Mouse (Mus musculus): ENCODE data around the gene Polr2l. TPM values are rescaled to one million over a fixed set of nuclear protein-coding genes. Genes with fewer than 3 reads are reported as not detected.

The Polr2l gene
- polyA plus RNA-seq, 2 experiments: 32.1 to 61.0 TPM

DNA sequence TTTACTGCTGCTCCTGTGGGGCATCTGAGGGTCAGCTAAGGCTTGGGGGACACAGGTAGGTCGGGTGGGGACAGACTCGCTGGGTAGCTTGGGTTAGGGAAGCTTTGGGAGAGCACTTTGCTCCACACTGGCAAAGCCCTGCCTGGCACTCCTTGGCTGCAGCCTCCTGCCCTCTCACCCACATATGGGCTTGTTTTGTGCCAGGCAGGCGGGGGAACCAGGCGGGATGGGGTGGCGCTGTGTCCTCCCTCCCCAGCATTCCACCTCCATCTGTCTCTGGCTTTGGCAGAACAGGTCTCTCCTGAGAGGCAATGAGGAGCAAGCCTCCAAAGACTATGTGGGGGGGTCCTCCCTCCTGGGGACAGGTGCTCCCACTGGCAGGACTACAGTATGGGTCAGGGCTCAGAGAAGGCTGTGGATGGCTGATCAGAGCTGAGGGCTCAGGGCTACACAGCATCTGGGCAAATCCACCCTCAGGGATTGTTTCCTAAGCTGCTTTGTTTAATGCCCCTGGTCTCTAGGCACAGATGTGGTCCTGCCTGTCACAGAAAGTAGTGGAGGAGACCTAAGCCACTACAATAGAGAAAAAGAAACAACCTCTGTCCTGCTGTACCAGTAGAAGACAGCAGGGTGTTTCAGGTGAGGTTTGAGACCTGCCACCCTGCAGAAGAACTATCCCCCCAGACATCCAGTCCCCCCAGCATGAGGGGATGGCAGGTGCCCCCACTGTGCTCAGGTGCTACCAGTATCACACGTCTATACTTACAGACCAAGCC, 42.0 kb downstream of the Polr2l start:
- Histone ChIP-seq H3K4me1 (ENCODE audit: control insufficient read depth, insufficient read depth, low read length) (peaks cover 32% of the 10 kb centered on the region), H3K4me3 (replicated peaks; ENCODE audit: low read length) (no peak overlapping the region), H3K4me2 (replicated peaks; ENCODE audit: low read depth, low read length, severe bottlenecking) (no peak overlapping the region), H3K27ac (replicated peaks; ENCODE audit: low read depth, low read length) (no peak overlapping the region), H3K27me3 (ENCODE audit: control insufficient read depth, insufficient read depth, low read length) (no peaks in the 10 kb centered on the region), H3K36me3 (ENCODE audit: control insufficient read depth, insufficient read depth, low read length) (peaks cover 39% of the 10 kb centered on the region), H3K9me3 (ENCODE audit: control insufficient read depth, low read length) (no peaks in the 10 kb centered on the region), H3K9ac (ENCODE audit: low read depth, low read length, severe bottlenecking) (no peak overlapping the region)
- no peak for TF ChIP-seq POLR2A (IDR thresholded peaks at IDR 0.05; ENCODE audit: borderline replicate concordance, extremely low read depth, insufficient read depth, insufficient read length)
- no peak for ATAC-seq (ENCODE audit: low FRiP score, low read depth)
- no peak for DNase-seq (ENCODE audit: low spot score)
- 93% methylated on average over 6 of the region's 6 CpGs for WGBS

DNA sequence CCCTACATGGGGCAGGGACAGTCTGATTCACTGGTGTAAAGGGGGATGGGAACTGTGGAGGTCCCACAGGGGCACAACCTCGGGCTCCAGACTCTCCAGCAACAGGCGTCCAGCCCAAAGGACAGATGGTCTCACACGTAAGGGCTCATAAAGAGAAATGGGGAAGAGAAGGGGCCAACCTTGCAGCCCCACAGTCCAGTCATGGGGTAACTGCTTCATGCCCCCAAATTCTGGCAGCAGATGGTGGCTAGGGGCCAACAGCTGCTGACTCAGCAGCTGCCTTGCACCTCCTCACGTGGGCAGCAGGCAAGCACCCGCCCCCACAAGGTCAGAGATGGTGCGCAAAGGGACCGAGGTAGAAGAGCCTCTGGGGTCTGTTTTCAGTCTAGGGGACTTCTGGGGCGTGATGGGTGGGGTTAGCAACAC, 42.7 kb downstream of the Polr2l start:
- Histone ChIP-seq H3K9ac (ENCODE audit: low read depth, low read length, severe bottlenecking) (no peak overlapping the region), H3K4me1 (ENCODE audit: control insufficient read depth, insufficient read depth, low read length) (peaks cover 32% of the 10 kb centered on the region), H3K27me3 (ENCODE audit: control insufficient read depth, insufficient read depth, low read length) (no peaks in the 10 kb centered on the region), H3K27ac (replicated peaks; ENCODE audit: low read depth, low read length) (no peak overlapping the region), H3K4me3 (replicated peaks; ENCODE audit: low read length) (no peak overlapping the region), H3K9me3 (ENCODE audit: control insufficient read depth, low read length) (no peaks in the 10 kb centered on the region), H3K36me3 (ENCODE audit: control insufficient read depth, insufficient read depth, low read length) (peaks cover 39% of the 10 kb centered on the region), H3K4me2 (replicated peaks; ENCODE audit: low read depth, low read length, severe bottlenecking) (no peak overlapping the region)
- ATAC-seq (ENCODE audit: low FRiP score, low read depth) (no peak), DNase-seq (ENCODE audit: low spot score) (no peak)
- WGBS: 70% methylated on average over 8 of the region's 8 CpGs
- no peak for TF ChIP-seq POLR2A (IDR thresholded peaks at IDR 0.05; ENCODE audit: borderline replicate concordance, extremely low read depth, insufficient read depth, insufficient read length)

DNA sequence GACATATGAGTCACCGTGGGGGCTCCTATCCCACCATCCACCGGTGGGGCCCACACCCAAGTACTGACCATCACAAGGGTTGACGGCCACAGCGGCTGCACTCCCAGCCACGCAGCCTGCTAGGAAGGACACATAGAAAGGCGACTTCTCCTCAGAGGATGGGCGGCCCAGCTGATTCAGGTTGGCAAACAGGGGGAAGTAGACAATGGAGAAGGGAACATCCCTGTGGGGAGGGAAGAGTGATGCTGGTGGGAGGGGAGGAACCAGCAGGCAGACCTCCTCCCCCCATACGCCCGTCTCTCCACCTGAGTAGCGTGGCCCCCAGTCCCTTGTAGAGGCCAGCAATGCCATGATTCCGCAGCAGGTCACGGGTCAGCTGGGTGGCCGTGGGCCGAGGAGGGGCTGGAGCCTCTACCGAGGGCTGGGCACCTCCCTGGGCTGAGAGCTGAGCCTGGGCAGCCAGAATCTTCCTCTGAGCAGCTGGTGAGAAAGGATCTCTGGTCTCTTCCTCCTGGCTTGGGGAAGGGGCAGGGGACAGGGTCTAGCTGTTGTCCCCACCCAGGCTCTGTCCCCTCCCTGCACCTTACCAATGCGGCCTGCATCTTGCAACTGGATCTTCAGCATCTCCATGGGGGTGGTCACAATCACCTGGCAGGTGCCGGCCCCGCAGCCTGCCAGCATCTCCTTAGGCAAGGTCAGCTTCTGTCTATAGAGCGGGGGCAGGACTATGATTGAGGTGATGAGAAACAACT, 43.3 kb downstream of the Polr2l start:
- no peaks in the 10 kb centered on the region for H3K9me3 ChIP-seq (ENCODE audit: control insufficient read depth, low read length)
- peaks cover 39% of the 10 kb centered on the region for H3K36me3 ChIP-seq (ENCODE audit: control insufficient read depth, insufficient read depth, low read length)
- WGBS: 94% methylated on average over 14 of the region's 19 CpGs
- no peak overlapping the region for H3K4me3 ChIP-seq (replicated peaks; ENCODE audit: low read length)
- no peak overlapping the region for H3K9ac ChIP-seq (ENCODE audit: low read depth, low read length, severe bottlenecking)
- H3K27me3 ChIP-seq (ENCODE audit: control insufficient read depth, insufficient read depth, low read length): no peaks in the 10 kb centered on the region
- no peak for TF ChIP-seq POLR2A (IDR thresholded peaks at IDR 0.05; ENCODE audit: borderline replicate concordance, extremely low read depth, insufficient read depth, insufficient read length)
- DNase-seq (ENCODE audit: low spot score) (no peak), ATAC-seq (ENCODE audit: low FRiP score, low read depth) (no peak)
- H3K4me2 ChIP-seq (replicated peaks; ENCODE audit: low read depth, low read length, severe bottlenecking): no peak overlapping the region
- no peak overlapping the region for H3K27ac ChIP-seq (replicated peaks; ENCODE audit: low read depth, low read length)
- H3K4me1 ChIP-seq (ENCODE audit: control insufficient read depth, insufficient read depth, low read length): peaks cover 28% of the 10 kb centered on the region

DNA sequence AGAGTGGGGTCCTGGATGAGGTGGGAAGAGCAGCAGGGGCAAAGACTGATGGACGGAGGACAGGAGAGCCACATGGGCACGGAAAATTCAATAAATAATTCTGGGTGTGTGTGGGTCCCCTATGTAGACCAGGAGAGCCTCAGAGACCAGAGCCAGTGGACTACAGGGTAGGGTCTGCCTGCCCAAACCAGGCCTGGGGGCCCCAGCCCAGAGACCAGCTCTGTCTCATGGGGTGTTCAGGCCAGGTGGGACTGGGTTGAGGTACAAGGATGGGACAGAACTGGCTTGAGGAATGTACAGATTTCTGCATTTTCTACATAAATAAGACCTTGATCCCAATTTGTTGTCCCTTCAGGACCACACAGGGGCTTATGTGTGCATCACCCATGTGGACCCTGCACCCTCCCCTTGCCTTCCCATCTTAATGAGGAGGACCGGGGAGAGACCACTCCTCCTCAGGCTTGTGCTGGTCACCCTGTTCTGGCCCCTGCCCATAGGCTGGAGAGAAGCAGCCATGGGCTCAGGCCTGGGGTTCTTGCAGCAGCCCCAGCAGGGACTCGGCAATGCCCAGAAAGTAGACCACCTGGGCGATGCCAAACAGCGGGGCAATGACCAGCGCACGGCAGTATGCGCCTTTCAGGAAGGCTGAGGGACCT, 44.2 kb downstream of the Polr2l start:
- Histone ChIP-seq H3K36me3 (ENCODE audit: control insufficient read depth, insufficient read depth, low read length) (peaks cover 39% of the 10 kb centered on the region), H3K27me3 (ENCODE audit: control insufficient read depth, insufficient read depth, low read length) (no peaks in the 10 kb centered on the region), H3K4me3 (replicated peaks; ENCODE audit: low read length) (no peak overlapping the region), H3K4me1 (ENCODE audit: control insufficient read depth, insufficient read depth, low read length) (peaks cover 22% of the 10 kb centered on the region), H3K9ac (ENCODE audit: low read depth, low read length, severe bottlenecking) (no peak overlapping the region), H3K27ac (replicated peaks; ENCODE audit: low read depth, low read length) (no peak overlapping the region), H3K9me3 (ENCODE audit: control insufficient read depth, low read length) (no peaks in the 10 kb centered on the region), H3K4me2 (replicated peaks; ENCODE audit: low read depth, low read length, severe bottlenecking) (no peak overlapping the region)
- no peak for ATAC-seq (ENCODE audit: low FRiP score, low read depth)
- TF ChIP-seq POLR2A (IDR thresholded peaks at IDR 0.05; ENCODE audit: borderline replicate concordance, extremely low read depth, insufficient read depth, insufficient read length): no peak
- WGBS: 92% methylated on average over 9 of the region's 9 CpGs
- no peak for DNase-seq (ENCODE audit: low spot score)

DNA sequence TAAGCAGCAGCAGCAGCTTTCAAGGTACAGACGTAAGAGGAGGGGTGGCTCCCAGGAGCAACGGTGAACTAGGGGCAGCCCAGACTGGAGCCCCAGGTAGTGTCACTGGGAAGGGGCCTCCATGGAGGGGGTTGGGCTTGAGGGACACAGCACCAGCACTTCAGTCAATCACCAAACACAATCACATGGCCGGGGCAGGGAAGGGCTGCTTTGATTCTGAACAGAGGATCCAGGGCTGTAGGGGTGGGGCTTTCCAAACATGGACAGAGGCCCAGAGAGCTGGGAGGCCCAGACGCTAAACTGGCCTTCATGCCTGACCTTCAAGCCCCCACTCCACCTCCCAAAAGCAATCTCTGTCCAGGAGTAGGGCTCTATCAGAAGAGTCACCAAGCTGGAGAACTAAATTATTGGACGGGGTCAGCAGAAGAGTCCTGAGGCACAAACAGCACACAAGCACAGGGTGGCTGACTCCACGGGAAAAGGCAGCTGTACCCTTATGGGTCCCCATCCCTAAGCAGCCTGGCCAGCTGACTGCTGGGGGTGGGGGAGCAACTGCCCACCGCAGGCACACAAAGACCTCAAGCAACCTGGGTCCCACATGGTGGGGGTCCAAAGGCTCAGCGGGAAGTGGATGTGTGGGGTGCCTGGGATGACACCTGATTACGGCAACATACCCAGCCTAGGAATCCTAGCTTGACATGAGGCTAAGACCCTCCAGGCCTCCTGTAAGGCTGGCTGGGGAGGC, 44.9 kb downstream of the Polr2l start:
- no peak for ATAC-seq (ENCODE audit: low FRiP score, low read depth)
- H3K4me2 ChIP-seq (replicated peaks; ENCODE audit: low read depth, low read length, severe bottlenecking): peak overlapping the region; percentile 39
- WGBS: 61% methylated on average over 9 of the region's 9 CpGs
- no peak overlapping the region for H3K27ac ChIP-seq (replicated peaks; ENCODE audit: low read depth, low read length)
- H3K27me3 ChIP-seq (ENCODE audit: control insufficient read depth, insufficient read depth, low read length): no peaks in the 10 kb centered on the region
- H3K4me1 ChIP-seq (ENCODE audit: control insufficient read depth, insufficient read depth, low read length): peaks cover 17% of the 10 kb centered on the region
- H3K9me3 ChIP-seq (ENCODE audit: control insufficient read depth, low read length): no peaks in the 10 kb centered on the region
- H3K9ac ChIP-seq (ENCODE audit: low read depth, low read length, severe bottlenecking): peak overlapping the region; percentile 40; the same call in 1 of the 2 replicates
- no peak for DNase-seq (ENCODE audit: low spot score)
- no peak overlapping the region for H3K4me3 ChIP-seq (replicated peaks; ENCODE audit: low read length)
- H3K36me3 ChIP-seq (ENCODE audit: control insufficient read depth, insufficient read depth, low read length): peaks cover 39% of the 10 kb centered on the region
- no peak for TF ChIP-seq POLR2A (IDR thresholded peaks at IDR 0.05; ENCODE audit: borderline replicate concordance, extremely low read depth, insufficient read depth, insufficient read length)
